Mouse (Mus musculus): ENCODE measurements around the gene Mrpl49. TPM values are rescaled to one million over a fixed set of nuclear protein-coding genes. Genes with fewer than 3 reads are reported as not detected.

Gene Mrpl49
- total RNA-seq, 2 experiments from 2014 or later = 48.0 to 52.0 TPM

Small RNA genes lying within 50 kb of the gene (microRNA-seq; reads per million reads assigned to microRNA genes)
- gene Mir6988 = 2.0 to 3.5 reads per million in 2 experiments

Other genes starting within 250 kb of the Mrpl49 start
- 10 to 100 TPM; 12.7 to 13.0 TPM for gene Frmd8, start 182.5 kb downstream of the Mrpl49 start, total RNA-seq (2021)
- gene Slc25a45, start 180.0 kb downstream of the Mrpl49 start, total RNA-seq (2021) = 1 to 10 TPM; 2.9 to 3.2 TPM
- 1 to 10 TPM; 2.5 TPM for gene Tigd3, start 163.6 kb downstream of the Mrpl49 start, total RNA-seq (2021)
- gene Dpf2, start 144.8 kb downstream of the Mrpl49 start, total RNA-seq (2021) = 100 to 1,000 TPM in 1 of 2 experiments, 10 to 100 TPM in 1; 90.8 to 100 TPM
- 1 to 10 TPM; 4.3 to 4.6 TPM for gene Cdc42ep2, start 133.0 kb downstream of the Mrpl49 start, total RNA-seq (2021)
- 1 to 10 TPM; 5.0 to 5.9 TPM for gene Pola2, start 93.6 kb downstream of the Mrpl49 start, total RNA-seq (2021)
- not detected for gene Slc22a20, start 71.6 kb downstream of the Mrpl49 start, total RNA-seq (2021)
- 10 to 100 TPM; 23.2 to 24.8 TPM for gene Capn1, start 41.9 kb downstream of the Mrpl49 start, total RNA-seq (2021)
- gene Syvn1, start 11.2 kb downstream of the Mrpl49 start, total RNA-seq (2021) = 10 to 100 TPM; 43.4 to 44.5 TPM
- gene Fau, start 59 bp upstream of the Mrpl49 start, total RNA-seq (2021) = 100 to 1,000 TPM; 769 to 789 TPM
- gene Znhit2, start 3.4 kb upstream of the Mrpl49 start, total RNA-seq (2021) = 10 to 100 TPM; 34.6 to 36.2 TPM
- gene Tm7sf2, start 10.6 kb upstream of the Mrpl49 start, total RNA-seq (2021) = 10 to 100 TPM; 22.4 to 24.4 TPM
- 10 to 100 TPM; 93.7 to 94.4 TPM for gene Vps51, start 19.4 kb upstream of the Mrpl49 start, total RNA-seq (2021)
- gene Tmem262, start 22.2 kb upstream of the Mrpl49 start, total RNA-seq (2021) = not detected
- 1 to 10 TPM in 1 of 2 experiments, under 1 TPM in 1; 0.91 to 1.3 TPM for gene Gm28374, start 24.5 kb upstream of the Mrpl49 start, total RNA-seq (2021)
- 10 to 100 TPM; 36.6 to 42.0 TPM for gene Zfpl1, start 27.2 kb upstream of the Mrpl49 start, total RNA-seq (2021)
- not detected for gene Cdca5, start 27.2 kb upstream of the Mrpl49 start, total RNA-seq (2021)
- not detected for gene AC131692.1, start 36.6 kb upstream of the Mrpl49 start, total RNA-seq (2021)
- gene Naaladl1, start 48.0 kb upstream of the Mrpl49 start, total RNA-seq (2021) = under 1 TPM in 1 of 2 experiments, not detected in 1; 0.12 TPM
- 10 to 100 TPM; 15.5 to 15.6 TPM for gene Sac3d1, start 60.9 kb upstream of the Mrpl49 start, total RNA-seq (2021)
- 10 to 100 TPM; 37.6 to 45.1 TPM for gene Snx15, start 70.5 kb upstream of the Mrpl49 start, total RNA-seq (2021)
- under 1 TPM; 0.59 to 0.89 TPM for gene Batf2, start 83.2 kb upstream of the Mrpl49 start, total RNA-seq (2021)
- gene Arl2, start 83.8 kb upstream of the Mrpl49 start, total RNA-seq (2021) = 10 to 100 TPM; 83.2 to 84.8 TPM
- gene Majin, start 126.6 kb upstream of the Mrpl49 start, total RNA-seq (2021) = not detected
- gene Gpha2, start 168.6 kb upstream of the Mrpl49 start, total RNA-seq (2021) = not detected
- gene Ppp2r5b, start 178.1 kb upstream of the Mrpl49 start, total RNA-seq (2021) = 100 to 1,000 TPM; 133 TPM
- 10 to 100 TPM; 34.0 to 34.2 TPM for gene Atg2a, start 183.9 kb upstream of the Mrpl49 start, total RNA-seq (2021)
- gene Ehd1, start 218.9 kb upstream of the Mrpl49 start, total RNA-seq (2021) = 10 to 100 TPM; 86.6 to 88.0 TPM
- gene Cdc42bpg, start 248.7 kb upstream of the Mrpl49 start, total RNA-seq (2021) = 1 to 10 TPM; 4.8 to 5.6 TPM